Mouse (Mus musculus): ENCODE measurements around the gene Tlr9.

- TF ChIP-seq GATA1 (IDR thresholded peaks at IDR 0.05; ENCODE audit: borderline replicate concordance, low read length) (no peak), FLI1 (IDR thresholded peaks at IDR 0.05; ENCODE audit: low read length) (no peak)
These were observed 5.5 kb downstream of the Tlr9 start for GRCm38 (mm10) chr9:106227790-106228429.

Data from megakaryocyte, embryonic 14.5 days (primary cell).